Mouse (Mus musculus): ENCODE data around the gene Rps6ka4. TPM values are rescaled to one million over a fixed set of nuclear protein-coding genes. Genes with fewer than 3 reads are reported as not detected.

Gene Rps6ka4
- total RNA-seq, 2 experiments from 2014 or later, result 22.6 to 28.7 TPM

GRCm38 (mm10) chr19:6851497-6851896 is 11.1 kb upstream of the Rps6ka4 start:
- no peak for DNase-seq

- DNase-seq, result no peak
Observed at GRCm38 (mm10) chr19:6849506-6850068, 9.2 kb upstream of the Rps6ka4 start.

- DNase-seq, result no peak
Observed at GRCm38 (mm10) chr19:6847841-6848517, 7.5 kb upstream of the Rps6ka4 start.

- DNase-seq, result no peak
Observed at GRCm38 (mm10) chr19:6846050-6846449, 5.6 kb upstream of the Rps6ka4 start.

DNA sequence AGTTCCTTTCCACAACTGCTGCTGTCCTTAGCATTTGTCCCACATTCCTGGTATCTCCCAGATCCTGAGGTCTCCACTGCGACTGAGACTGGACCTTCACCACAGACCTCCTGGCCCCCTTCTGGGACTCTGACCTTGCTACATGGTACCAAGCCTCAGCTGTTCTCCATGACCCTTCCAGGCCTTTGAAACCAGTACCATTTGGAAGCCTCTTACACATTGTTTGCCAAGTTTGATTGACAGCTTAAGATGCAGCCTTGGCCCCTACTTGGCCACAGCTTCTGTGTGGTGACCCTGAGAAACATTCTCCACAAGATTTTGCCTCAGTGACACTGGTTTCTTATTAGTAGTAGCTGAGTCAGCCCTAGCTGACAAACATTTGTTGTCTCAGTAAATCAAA is 1.9 kb upstream of the Rps6ka4 start:
- DNase-seq, result no peak

- no peak for DNase-seq
Observed at GRCm38 (mm10) chr19:6841292-6841597, 809 bp upstream of the Rps6ka4 start.

- peak; percentile 27 for DNase-seq
Observed at GRCm38 (mm10) chr19:6839615-6840474, 591 bp downstream of the Rps6ka4 start.

GRCm38 (mm10) chr19:6832363-6832762 is 8.1 kb downstream of the Rps6ka4 start:
- no peak for DNase-seq

DNA sequence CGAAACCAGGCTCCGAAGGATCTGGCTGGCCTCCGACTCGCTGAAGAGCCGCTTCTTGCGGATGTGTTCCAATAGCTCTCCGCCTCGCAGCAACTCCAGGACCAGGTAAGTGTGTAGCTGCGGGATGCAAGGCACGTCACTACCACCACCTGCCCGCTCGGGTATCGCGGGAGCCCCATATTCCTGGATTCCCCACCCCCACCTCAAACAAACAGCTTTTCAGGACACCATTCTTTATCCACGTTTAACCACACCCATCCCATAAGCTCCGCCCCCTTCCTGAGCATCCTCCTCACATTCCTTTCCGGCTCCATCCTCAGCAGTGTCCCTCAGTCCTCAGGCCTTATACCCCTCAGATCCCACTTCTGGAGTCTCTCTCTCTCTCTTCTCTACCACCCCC is 9.1 kb downstream of the Rps6ka4 start:
- no peak for DNase-seq

- no peak for DNase-seq
Observed at GRCm38 (mm10) chr19:6830556-6831316, 9.7 kb downstream of the Rps6ka4 start.

DNA sequence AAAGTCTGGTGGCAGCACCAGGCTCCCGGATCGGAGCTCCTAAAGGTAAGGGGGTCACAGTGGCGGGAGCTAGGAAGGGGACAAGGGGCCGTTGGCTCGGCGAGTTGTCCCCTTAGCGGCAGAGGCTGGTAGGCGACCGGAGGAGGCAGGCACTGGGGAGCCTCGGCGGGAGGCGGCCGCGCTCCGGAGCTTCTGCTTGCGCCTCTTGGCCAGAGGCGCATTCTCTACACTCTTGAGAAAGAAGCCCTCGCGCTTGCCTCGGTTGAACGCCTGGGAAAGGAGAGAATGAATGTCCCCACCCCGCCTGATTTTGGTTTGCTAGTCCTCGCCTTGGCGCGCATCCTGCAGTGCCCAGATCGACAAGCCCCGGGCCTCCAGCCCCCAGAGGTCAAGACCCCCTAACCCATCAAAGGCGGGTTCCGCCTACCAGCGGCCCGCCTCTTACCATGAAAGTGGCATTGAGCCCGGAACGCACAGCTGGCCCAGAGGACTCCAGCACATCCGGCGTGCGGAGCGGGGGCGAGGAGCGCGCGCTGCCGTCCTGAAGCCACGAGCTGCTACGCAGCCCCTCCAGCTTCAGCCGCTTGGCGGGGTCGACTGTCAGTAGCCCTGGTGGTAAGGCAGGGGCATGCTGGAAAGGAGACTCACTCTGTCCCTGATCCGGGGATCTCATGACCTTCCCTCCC is 10.4 kb downstream of the Rps6ka4 start:
- DNase-seq, result peak; percentile 34

DNA sequence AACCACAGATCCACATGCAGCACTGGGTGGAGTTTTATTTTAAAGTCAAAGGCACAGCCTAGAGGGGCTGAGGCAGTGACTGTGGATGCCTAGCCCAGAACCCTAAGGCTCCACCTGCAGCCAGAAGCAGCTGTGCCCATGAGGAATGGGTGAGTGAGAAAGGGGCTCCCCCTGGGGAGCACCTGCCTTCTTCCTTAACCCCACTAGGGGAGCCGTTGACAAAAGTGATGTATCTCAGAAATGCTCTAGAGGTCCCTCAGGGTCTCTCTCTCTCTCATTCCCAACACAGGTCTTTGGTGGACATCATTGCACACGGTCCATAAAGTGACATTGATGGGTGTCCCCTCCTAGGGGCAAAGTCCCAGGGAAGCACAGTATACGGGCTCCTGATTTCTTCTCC is 11.4 kb downstream of the Rps6ka4 start:
- no peak for DNase-seq

DNA sequence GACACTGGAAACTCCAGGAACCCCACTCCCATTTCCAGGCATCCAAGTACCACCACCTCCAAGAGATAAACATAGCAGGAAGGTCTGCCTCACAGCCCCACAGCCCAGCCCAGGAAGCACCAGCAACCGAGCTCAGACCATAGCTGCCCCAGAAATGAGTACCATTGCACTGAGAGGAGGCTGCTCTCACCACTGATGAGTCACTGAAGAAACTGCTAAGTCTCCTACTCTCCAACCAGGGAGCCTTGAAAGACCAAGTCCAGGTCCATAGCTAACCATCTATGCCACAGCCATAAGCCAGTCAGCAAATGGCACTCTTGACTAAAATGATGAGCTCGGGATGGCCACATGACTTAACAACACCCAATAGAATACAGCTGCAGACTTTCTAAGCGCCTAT is 13.8 kb downstream of the Rps6ka4 start:
- no peak for DNase-seq

GRCm38 (mm10) chr19:6825384-6825783 is 15.1 kb downstream of the Rps6ka4 start:
- no peak for DNase-seq

DNA sequence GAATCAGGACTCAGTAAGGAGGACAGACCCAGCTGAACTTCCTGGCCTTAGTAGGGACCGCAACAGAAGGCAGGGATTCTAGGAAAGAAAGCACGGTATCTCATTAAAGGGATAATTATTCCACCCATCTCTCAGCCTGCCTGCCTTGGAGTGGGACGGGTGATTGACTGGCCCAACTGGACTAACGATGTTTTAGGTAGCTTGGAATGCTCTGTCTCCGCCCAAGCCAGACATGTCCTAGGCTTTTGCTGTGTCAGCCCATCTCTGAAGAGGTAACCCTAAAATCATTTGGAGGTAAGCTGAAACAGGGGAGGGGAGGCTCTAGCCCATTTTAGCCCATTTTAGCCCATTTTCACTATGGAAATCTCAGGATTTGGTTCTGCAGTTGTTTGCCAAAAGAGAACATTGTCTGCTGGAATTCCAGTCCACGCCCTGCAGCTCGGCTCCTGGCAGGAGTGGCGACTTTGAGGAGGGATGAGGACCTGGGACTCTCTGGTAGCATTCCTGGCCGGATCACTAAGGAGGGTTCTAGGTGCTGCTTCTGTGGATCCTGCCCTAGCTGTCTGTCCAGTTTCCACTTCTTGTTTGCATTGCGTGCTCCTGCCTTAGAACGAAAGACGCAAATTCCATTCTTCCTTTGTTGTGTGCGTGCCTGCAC is 19.8 kb downstream of the Rps6ka4 start:
- DNase-seq, result no peak

DNA sequence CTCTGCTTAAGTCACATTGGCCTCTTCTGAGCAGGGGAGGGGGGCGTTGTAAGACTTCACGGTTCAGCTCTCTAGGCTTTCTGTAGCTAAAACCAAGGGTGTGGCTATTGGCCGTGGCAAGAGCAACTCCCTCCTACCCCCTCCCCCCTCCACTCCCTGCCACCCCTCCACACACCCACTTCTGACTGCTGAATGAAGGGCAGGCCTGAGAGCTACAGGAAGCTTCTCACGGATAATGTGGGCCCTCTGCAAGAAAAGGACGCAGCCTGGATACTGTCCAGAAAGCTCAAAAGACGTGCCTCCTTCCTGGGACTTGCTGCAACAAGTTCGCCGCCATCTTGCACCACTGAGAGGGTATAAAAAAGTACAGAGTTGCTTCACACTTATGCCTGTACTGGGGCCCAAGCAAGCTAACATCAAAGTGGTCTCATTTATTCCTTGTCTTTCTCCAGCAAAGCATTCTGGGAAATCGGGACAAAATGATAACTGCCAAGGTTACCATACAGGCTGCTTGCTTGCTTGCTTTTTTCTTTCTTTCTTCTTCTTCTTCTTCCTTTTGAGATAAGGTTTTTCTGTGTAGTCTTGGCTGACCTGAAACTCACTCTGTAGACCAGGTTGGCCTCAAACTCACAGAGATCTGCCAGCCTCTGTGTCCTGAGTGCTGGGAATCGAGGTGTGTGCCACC is 21.2 kb downstream of the Rps6ka4 start:
- no peak for DNase-seq

DNA sequence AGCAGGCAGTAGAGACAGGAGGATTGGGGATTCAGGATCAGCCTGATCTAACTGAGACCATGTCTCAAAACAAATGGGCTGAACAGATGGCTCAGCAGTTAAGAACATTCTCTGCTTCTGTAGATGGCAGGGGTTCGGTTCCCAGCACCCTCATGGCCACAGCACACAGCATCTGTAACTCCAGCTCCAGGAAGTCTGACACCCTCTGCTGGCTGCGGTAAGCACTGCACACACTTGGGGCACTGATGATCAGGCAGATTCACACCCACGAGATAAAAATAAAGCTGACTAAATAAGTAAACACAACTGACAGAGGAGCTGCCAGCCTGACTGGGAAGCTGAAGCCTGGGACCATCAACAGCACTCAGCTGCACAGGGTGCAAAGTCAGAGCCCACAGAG is 25.5 kb downstream of the Rps6ka4 start:
- DNase-seq, result no peak

DNA sequence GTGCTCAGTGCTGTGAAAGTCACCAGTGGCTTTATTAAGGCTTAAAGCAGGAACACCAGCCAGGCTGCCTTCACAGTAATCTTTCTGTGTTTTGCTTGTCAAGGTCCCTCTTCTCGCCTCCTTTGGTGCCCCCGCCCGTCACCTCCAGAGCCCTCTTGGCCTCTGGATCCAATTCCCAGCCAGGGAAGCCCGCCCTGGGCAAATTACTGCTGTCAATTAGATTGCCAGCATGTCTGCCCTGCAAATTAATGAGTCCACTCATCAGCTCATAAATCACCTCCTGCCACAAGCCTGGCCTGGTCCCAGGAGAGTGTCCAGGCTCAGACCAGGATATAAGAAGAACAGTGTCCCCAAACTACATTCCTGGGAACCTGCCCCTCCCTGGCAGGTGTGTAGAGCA is 26.1 kb downstream of the Rps6ka4 start:
- no peak for DNase-seq
